Mouse (Mus musculus): ENCODE data around the gene AL731706.1. TPM values are rescaled to one million over a fixed set of nuclear protein-coding genes. Genes with fewer than 3 reads are reported as not detected.

AL731706.1 gene
- 14.8 and 19.3 TPM in 2 replicates for total RNA-seq (2012; rRNA removed)
- 40.7 and 49.0 TPM in 2 replicates for total RNA-seq (2014; rRNA removed)
- polyA plus RNA-seq (2012; ENCODE audit: insufficient read length, low read depth), result 13.3 and 14.2 TPM in 2 replicates

DNA sequence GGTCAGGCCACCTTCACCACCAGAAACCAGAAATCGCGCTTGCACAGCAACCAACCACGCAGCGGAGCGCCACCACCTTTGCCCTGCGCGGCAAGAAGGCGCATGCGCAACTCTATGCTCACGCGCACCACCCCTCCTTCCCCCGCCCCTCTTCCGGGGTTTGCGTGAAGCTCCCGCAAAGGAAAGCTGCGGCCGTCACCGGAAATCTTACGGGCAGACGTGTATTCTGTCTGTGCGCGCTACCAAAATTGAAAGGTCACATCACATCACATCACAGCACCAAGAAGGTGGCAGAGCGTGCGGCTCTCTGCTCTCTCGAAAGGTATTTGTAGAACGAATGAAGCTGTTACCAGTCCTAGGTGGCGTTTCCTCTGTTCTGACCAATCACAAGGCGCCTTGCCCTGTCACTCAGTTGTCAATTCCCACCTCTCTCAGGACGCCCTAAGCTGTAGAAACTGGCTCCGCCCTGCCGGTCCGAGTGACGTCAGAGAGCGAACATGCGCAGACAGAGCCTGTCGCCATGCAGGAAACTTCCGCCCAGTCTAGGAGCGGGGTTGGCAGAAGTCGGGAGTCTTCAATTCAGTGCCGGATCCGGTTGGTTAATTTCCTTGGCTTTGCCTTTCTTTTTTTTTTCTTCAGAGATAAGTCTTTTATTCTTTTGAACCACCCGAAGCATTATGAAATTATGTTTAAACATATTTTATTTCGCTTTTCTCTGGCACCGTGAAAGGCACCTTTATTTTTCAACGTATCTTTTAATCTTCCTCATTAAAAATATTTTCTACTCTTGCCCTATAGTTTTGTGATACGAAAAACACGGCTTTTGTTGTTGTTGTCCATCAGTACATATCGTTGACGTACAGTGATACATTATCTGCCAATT, at the start of gene AL731706.1, which contains the start of the genes Slx4ip and Mkks:
AL731706.1 (minus strand) TSS at position 322 of the 883 bp plus-strand sequence.
Slx4ip (plus strand) TSS at position 151 of the 883 bp plus-strand sequence.
Mkks (minus strand) TSS at position 322 of the 883 bp plus-strand sequence.
- H3K4me3 ChIP-seq (replicated peaks in 1 of 3; ENCODE audit: low read depth in 2 of 3, low read length in 2 of 3, poor library complexity in 1 of 3), result peak within 1 kb of the TSS; percentile 73 to 87 (median 82)
- H3K27me3 ChIP-seq (replicated peaks), result no peaks in the 10 kb centered on the region
- peaks cover 0 to 44% of the 10 kb centered on the region in 2 experiments; a peak in 2 of 4 replicates for H3K4me1 ChIP-seq (ENCODE audit: control insufficient read depth in 1 of 2, insufficient read depth in 2 of 2)
- no peak for TF ChIP-seq MEF2A (IDR thresholded peaks at IDR 0.05; ENCODE audit: borderline replicate concordance, low read depth, low read length)
- TF ChIP-seq POLR2AphosphoS2 (IDR thresholded peaks at IDR 0.05; ENCODE audit: low read depth, low read length), result peak; percentile 86
- TF ChIP-seq TBP (conservative IDR thresholded peaks at IDR 0.05; ENCODE audit: low read depth, low read length), result peak; percentile 84
- TF ChIP-seq ZMIZ1 (IDR thresholded peaks at IDR 0.05; ENCODE audit: low read depth, low read length), result peak; percentile 71
- TF ChIP-seq JUND (conservative IDR thresholded peaks at IDR 0.05; ENCODE audit: low read depth, low read length), result 0 out of 2 replicates have a peak, but pooled peaks have one; percentile 8
- TF ChIP-seq CTCF (conservative IDR thresholded peaks at IDR 0.05 in 1 of 2, IDR thresholded peaks at IDR 0.05 in 1 of 2; ENCODE audit: low read depth in 2 of 2, low read length in 2 of 2), result no peak
- TF ChIP-seq POLR2A (IDR thresholded peaks at IDR 0.05; ENCODE audit: low read depth, low read length), result peak; percentile 79
- no peak for TF ChIP-seq ZKSCAN1 (IDR thresholded peaks at IDR 0.05; ENCODE audit: borderline replicate concordance, low read depth, low read length)
- TF ChIP-seq MAZ (IDR thresholded peaks at IDR 0.05; ENCODE audit: low read depth, low read length), result peak; percentile 85; the same call in 1 of the 2 replicates
- peak; percentile 72 for TF ChIP-seq HCFC1 (IDR thresholded peaks at IDR 0.05; ENCODE audit: low read depth, low read length)
- 0 out of 2 replicates have a peak, but pooled peaks have one; percentile 25 for TF ChIP-seq CHD1 (IDR thresholded peaks at IDR 0.05; ENCODE audit: low read depth, low read length)
- no peak for TF ChIP-seq RAD21 (IDR thresholded peaks at IDR 0.05; ENCODE audit: low read depth, low read length)
- peak; percentile 10; the same call in 1 of the 2 replicates for TF ChIP-seq IRF4 (IDR thresholded peaks at IDR 0.05; ENCODE audit: low read depth, low read length)
- peak; percentile 54; the same call in 1 of the 2 replicates for TF ChIP-seq BHLHE40 (IDR thresholded peaks at IDR 0.05; ENCODE audit: low read depth, low read length)
- peak; percentile 87; the same call in 1 of the 2 replicates for TF ChIP-seq MAX (IDR thresholded peaks at IDR 0.05; ENCODE audit: low read length)
- 0 out of 2 replicates have a peak, but pooled peaks have one; percentile 4 for TF ChIP-seq ETS1 (conservative IDR thresholded peaks at IDR 0.05; ENCODE audit: low read depth, low read length)
- peak; percentile 75; the same call in 1 of the 2 replicates for TF ChIP-seq KAT2A (IDR thresholded peaks at IDR 0.05; ENCODE audit: insufficient replicate concordance, low read length)
- TF ChIP-seq SIN3A (IDR thresholded peaks at IDR 0.05; ENCODE audit: low read length), result peak; percentile 49; the same call in 1 of the 2 replicates
- 0 out of 2 replicates have a peak, but pooled peaks have one; percentile 16 for TF ChIP-seq JUN (IDR thresholded peaks at IDR 0.05; ENCODE audit: insufficient read depth, low read depth, low read length)
- no peak; the same call in 1 of the 2 replicates for TF ChIP-seq GABPA (IDR thresholded peaks at IDR 0.05; ENCODE audit: insufficient replicate concordance, low read depth, low read length)
- TF ChIP-seq ELF1 (IDR thresholded peaks at IDR 0.05; ENCODE audit: low read depth, low read length), result peak; percentile 88
- no peak for TF ChIP-seq RCOR1 (conservative IDR thresholded peaks at IDR 0.05; ENCODE audit: low read depth, low read length)
- TF ChIP-seq NRF1 (IDR thresholded peaks at IDR 0.05; ENCODE audit: low read depth, low read length), result peak; percentile 85
- TF ChIP-seq NELFE (IDR thresholded peaks at IDR 0.05; ENCODE audit: low read depth, low read length), result peak; percentile 92; the same call in 1 of the 2 replicates
- peak; percentile 55; the same call in 1 of the 2 replicates for TF ChIP-seq CHD2 (IDR thresholded peaks at IDR 0.05; ENCODE audit: low read length)
- TF ChIP-seq TCF12 (IDR thresholded peaks at IDR 0.05; ENCODE audit: low read depth, low read length), result peak; percentile 69
- in situ Hi-C loops (cut with MboI; ENCODE audit: low pct_ligation_motif_present, low pct_unique_long_range_greater_than_20kb, low sequenced_read_pairs) (no loop called here), dilution Hi-C loops (cut with MboI; ENCODE audit: extremely low pct_ligation_motif_present, extremely low pct_unique_long_range_greater_than_20kb, low sequenced_read_pairs) (no loop called here)
- H3K36me3 ChIP-seq (replicated peaks in 1 of 2; ENCODE audit: control insufficient read depth in 1 of 2, insufficient read depth in 1 of 2, low read length in 1 of 2), result peaks cover 0 to 6% of the 10 kb centered on the region in 2 experiments
- H3K27ac ChIP-seq (ENCODE audit: insufficient read depth, low read depth), result peak within 1 kb of the TSS; percentile 58
- no peaks in the 10 kb centered on the region for H3K9me3 ChIP-seq (replicated peaks; ENCODE audit: low read length)
- H3K79me2 ChIP-seq (replicated peaks; ENCODE audit: control insufficient read depth, extremely low read depth, insufficient read depth, poor library complexity, severe bottlenecking), result peaks cover 15% of the 10 kb centered on the region
- H3K4me2 ChIP-seq (ENCODE audit: insufficient read depth, low read depth, poor library complexity, severe bottlenecking), result peak within 1 kb of the TSS; percentile 82
- DNase-seq (ENCODE audit: extremely low read depth), result peak; percentile 99
- peak within 1 kb of the TSS; percentile 69 for H3K9ac ChIP-seq (ENCODE audit: insufficient read depth, low read depth)
